Mouse (Mus musculus): ENCODE data around the gene Washc1. TPM values are rescaled to one million over a fixed set of nuclear protein-coding genes. Genes with fewer than 3 reads are reported as not detected.
A peak's percentile ranks its signal among the peaks of the same experiment; 100 is the strongest.

The Washc1 gene
- polyA plus RNA-seq, 1 experiment from 2014 or later, result 40.9 TPM

DNA sequence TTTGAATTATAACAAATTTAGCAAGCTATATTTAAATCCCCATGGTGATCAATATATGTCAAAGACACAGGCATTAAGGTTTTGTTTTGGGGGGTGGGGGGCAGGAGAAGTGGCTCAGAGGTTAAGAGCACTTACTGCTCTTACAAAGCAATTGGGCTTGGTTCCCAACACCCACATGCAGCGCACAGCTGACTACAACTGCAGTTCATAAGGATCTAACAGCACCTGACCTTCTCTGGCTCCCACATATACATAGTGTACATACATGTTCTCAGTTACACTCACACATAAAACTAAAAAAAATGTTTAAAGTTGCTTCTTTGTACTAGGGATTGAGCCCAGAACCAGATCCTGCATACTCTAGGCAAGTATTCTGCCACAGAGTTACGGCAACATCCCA, 20.0 kb upstream of the Washc1 start:
- Histone ChIP-seq H3K27me3 (no peaks in the 10 kb centered on the region), H3K27ac (no peak overlapping the region), H3K4me2 (no peak overlapping the region), H3K4me1 (replicated peaks) (no peaks in the 10 kb centered on the region), H3K4me3 (replicated peaks) (no peak overlapping the region), H3K9ac (replicated peaks) (no peak overlapping the region), H3K36me3 (peaks cover 61% of the 10 kb centered on the region), H3K9me3 (no peaks in the 10 kb centered on the region)
- ATAC-seq (ENCODE audit: insufficient number of reproducible peaks, insufficient read depth, low FRiP score, low TSS enrichment, low read depth), result no peak
- WGBS, result 91% methylated on average over 2 of the region's 2 CpGs

DNA sequence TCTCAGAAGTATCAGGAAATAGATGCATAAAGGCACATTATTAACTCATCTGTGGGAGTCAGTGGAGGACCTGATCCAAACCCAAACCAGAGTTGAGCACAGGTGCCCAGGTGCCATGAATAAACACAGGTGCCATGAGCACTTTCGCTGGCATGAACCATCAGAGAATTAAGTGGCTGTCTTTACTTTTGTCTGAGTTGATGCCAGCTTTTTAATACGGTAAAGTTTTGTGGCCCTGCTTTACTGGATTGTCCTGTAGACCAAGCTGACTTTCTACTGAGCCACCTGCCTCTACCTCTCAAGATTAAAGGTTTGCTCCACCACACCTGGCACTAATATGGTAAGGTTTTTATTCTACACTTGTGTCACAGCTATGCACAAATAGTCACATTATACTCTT, 19.3 kb upstream of the Washc1 start:
- Histone ChIP-seq H3K4me2 (no peak overlapping the region), H3K27ac (no peak overlapping the region), H3K9ac (replicated peaks) (no peak overlapping the region), H3K27me3 (no peaks in the 10 kb centered on the region), H3K4me3 (replicated peaks) (no peak overlapping the region), H3K36me3 (peaks cover 55% of the 10 kb centered on the region), H3K4me1 (replicated peaks) (no peaks in the 10 kb centered on the region), H3K9me3 (no peaks in the 10 kb centered on the region)
- 94% methylated on average over 2 of the region's 2 CpGs for WGBS
- ATAC-seq (ENCODE audit: insufficient number of reproducible peaks, insufficient read depth, low FRiP score, low TSS enrichment, low read depth), result no peak

DNA sequence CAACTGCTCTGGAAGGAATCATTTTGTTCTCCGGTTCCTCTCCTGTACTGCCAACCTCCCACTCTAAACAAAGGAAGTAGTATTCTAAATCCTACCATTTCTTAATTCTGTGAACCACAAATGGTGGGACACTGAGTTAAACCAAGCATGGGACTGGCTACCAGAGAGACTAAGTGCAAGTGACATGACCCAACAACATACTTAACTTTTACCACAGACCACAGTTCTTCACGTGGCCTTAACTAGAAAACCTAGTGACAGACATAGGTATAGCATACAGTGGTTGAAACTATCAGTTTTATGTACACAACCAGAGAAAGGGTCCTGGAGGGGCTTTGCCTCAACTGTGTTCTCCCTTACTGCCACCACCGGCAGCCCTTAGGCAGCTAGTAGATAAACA, 18.7 kb upstream of the Washc1 start:
- H3K9me3 ChIP-seq, result no peaks in the 10 kb centered on the region
- no peaks in the 10 kb centered on the region for H3K4me1 ChIP-seq (replicated peaks)
- H3K27ac ChIP-seq, result no peak overlapping the region
- no peak for ATAC-seq (ENCODE audit: insufficient number of reproducible peaks, insufficient read depth, low FRiP score, low TSS enrichment, low read depth)
- 89% methylated on average over 3 of the region's 3 CpGs for WGBS
- no peaks in the 10 kb centered on the region for H3K27me3 ChIP-seq
- no peak overlapping the region for H3K4me2 ChIP-seq
- H3K36me3 ChIP-seq, result peaks cover 50% of the 10 kb centered on the region
- H3K9ac ChIP-seq (replicated peaks), result no peak overlapping the region
- H3K4me3 ChIP-seq (replicated peaks), result no peak overlapping the region

DNA sequence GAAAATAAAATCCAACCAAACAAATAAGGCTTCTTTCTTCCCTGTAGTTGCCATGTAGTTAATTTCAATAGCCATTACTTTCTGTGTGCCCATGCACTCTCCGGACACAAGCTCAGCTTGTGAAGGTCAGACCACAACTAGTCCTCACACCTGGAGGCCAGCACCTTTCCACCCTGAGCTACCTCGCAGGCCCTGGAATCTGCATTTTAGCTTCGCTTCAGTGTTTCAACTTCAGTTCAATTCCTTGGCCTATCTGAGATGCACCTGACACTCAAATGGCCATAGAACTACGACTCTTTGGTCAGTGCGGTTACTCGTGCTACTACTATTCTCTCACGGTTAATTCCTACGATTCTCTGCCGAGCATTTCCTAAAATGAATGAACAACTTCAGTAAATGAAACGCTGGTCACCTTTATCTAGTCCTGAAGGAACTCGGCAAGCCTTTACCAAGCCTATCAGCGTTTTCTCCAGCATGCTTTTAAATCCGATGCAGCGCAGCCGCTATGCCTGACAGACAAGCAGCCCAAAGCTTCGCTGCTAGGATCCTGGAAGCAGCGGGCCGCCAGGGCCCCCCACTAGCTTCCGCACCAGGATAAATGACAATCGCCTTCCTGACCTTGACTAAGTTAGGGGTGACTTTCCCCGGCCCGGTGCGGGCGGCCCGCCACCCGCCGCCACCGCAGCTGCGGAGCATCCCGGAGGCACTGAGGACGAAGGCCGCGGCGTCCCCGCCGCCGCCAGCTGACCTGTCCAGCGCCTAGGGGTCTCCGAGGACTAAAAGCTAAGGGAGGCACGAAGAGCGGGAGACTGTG, 10.6 kb upstream of the Washc1 start:
- H3K27me3 ChIP-seq, result no peaks in the 10 kb centered on the region
- peaks cover 10% of the 10 kb centered on the region for H3K4me1 ChIP-seq (replicated peaks)
- no peak; the same call in 1 of the 2 replicates for ATAC-seq (ENCODE audit: insufficient number of reproducible peaks, insufficient read depth, low FRiP score, low TSS enrichment, low read depth)
- H3K27ac ChIP-seq, result peak overlapping the region; percentile 90
- no peaks in the 10 kb centered on the region for H3K9me3 ChIP-seq
- 1% methylated on average over 41 of the region's 41 CpGs for WGBS
- H3K36me3 ChIP-seq, result no peaks in the 10 kb centered on the region
- H3K9ac ChIP-seq (replicated peaks), result peak overlapping the region; percentile 93
- peak overlapping the region; percentile 95 for H3K4me3 ChIP-seq (replicated peaks)
- H3K4me2 ChIP-seq, result peak overlapping the region; percentile 81

DNA sequence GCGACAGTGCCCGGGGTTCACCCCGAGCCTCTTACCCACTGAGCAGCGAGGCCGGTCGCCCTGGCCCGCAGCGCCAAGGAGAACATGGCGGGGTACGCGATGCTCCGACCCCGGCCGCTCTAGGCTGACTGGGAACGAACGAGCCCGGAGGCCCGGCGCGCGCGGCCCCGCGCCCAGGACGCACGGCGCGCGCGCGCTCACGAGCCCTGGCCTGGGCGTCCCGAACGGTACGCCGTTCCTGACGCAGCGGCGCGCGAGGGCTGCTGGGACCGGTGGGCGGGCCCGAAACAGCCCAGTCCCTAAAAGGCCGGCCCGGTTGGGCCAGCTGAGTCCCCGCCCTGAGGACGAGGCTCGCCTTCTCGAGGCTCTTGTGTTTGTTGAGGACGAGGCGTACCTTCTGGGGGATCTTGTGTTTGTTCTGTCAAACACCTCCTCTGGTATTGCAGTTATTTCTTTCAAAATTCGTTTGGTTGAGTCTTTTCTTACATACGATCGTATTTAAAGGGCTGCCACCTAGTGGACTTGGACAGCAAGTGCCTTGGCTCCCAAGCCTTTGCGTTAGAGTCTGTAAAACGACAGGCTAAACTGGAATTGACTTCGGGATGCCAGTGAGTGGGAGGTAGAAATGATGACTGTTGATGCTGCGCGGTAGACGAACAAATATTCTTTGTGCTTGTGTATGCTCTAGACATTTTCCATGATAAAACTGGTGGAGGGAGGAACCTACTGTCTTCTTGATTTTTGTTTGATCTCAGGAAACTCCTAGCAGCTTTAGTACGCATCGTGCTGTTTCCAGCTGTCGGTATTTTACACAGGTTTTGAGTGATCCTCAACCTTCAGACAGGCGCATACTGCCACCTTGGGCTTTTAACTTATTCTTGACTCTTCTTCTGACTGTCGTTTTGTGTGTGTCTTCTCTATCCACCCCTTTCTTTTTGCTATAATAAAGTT, 9.7 kb upstream of the Washc1 start, which contains the start of gene Ndufv2:
Ndufv2 (minus strand) TSS at position 180 of the 951 bp plus-strand sequence.
- peak within 1 kb of the TSS; percentile 93 for H3K9ac ChIP-seq (replicated peaks)
- peak within 1 kb of the TSS; percentile 95 for H3K4me3 ChIP-seq (replicated peaks)
- no peaks in the 10 kb centered on the region for H3K36me3 ChIP-seq
- H3K4me2 ChIP-seq, result peak within 1 kb of the TSS; percentile 81
- H3K27ac ChIP-seq, result peak within 1 kb of the TSS; percentile 90
- H3K9me3 ChIP-seq, result no peaks in the 10 kb centered on the region
- peak; percentile 99 for ATAC-seq (ENCODE audit: insufficient number of reproducible peaks, insufficient read depth, low FRiP score, low TSS enrichment, low read depth)
- H3K4me1 ChIP-seq (replicated peaks), result peaks cover 10% of the 10 kb centered on the region
- H3K27me3 ChIP-seq, result no peaks in the 10 kb centered on the region
- WGBS, result 2% methylated on average over 64 of the region's 67 CpGs

DNA sequence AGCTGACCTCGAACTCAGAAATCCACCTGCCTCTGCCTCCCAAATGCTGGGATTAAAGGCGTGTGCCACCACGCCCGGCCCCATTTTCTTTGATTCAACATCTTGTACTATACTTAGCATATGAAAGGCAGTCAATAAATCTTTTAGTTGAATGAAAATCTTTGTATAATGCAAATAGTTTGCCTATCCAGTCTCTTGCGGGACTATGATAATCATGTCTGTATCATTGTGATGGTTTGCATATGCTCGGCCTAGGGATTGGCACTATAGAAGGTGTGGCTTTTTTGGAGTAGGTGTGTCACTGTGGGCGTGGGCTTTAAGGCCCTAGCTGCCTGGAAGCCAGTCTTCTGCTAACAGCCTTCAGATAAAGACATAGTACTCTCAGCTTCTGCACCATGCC, 7.3 kb upstream of the Washc1 start:
- Histone ChIP-seq H3K27ac (no peak overlapping the region), H3K27me3 (no peaks in the 10 kb centered on the region), H3K36me3 (no peaks in the 10 kb centered on the region), H3K4me2 (no peak overlapping the region), H3K9ac (replicated peaks) (no peak overlapping the region), H3K4me1 (replicated peaks) (peaks cover 10% of the 10 kb centered on the region), H3K9me3 (no peaks in the 10 kb centered on the region), H3K4me3 (replicated peaks) (no peak overlapping the region)
- ATAC-seq (ENCODE audit: insufficient number of reproducible peaks, insufficient read depth, low FRiP score, low TSS enrichment, low read depth), result no peak
- WGBS, result 84% methylated on average over 7 of the region's 7 CpGs

DNA sequence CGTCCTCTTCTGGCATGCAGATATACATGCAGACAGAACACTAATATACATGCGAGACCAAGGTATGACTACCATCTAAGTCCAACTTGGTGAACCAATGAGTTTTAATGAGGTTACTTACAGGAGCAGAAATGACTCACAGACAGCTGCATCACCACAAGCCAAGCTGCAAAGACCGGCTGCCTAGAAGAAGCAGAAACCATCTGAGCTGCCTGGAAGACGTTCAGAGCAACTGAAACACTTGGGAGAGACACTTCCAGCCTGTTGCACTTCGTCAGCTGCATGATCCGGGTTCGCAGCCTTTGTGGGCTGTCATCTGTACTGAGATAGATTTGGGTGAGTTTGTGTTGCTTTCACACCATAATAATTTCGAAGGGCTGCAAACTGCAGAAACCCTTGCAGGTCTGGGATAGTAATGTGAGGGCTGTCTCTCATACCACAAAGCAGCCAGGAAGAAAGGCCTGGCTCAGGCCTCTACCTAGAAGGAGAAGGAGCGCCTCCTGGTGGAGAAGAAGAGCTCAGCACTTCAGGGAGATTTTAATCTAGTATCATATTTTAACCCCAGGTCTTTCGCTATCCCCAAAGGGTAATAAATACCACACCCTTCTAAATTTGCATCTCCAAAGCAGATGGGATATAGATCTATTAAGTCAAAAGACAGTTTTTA, 4.6 kb upstream of the Washc1 start:
- no peak for ATAC-seq (ENCODE audit: insufficient number of reproducible peaks, insufficient read depth, low FRiP score, low TSS enrichment, low read depth)
- 55% methylated on average over 10 of the region's 10 CpGs for WGBS
- no peak overlapping the region for H3K9ac ChIP-seq (replicated peaks)
- H3K4me1 ChIP-seq (replicated peaks), result peaks cover 6% of the 10 kb centered on the region; the same call in 1 of the 2 replicates
- H3K4me2 ChIP-seq, result no peak overlapping the region
- no peaks in the 10 kb centered on the region for H3K36me3 ChIP-seq
- no peak overlapping the region for H3K4me3 ChIP-seq (replicated peaks)
- H3K9me3 ChIP-seq, result no peaks in the 10 kb centered on the region
- H3K27ac ChIP-seq, result no peak overlapping the region
- H3K27me3 ChIP-seq, result no peaks in the 10 kb centered on the region

DNA sequence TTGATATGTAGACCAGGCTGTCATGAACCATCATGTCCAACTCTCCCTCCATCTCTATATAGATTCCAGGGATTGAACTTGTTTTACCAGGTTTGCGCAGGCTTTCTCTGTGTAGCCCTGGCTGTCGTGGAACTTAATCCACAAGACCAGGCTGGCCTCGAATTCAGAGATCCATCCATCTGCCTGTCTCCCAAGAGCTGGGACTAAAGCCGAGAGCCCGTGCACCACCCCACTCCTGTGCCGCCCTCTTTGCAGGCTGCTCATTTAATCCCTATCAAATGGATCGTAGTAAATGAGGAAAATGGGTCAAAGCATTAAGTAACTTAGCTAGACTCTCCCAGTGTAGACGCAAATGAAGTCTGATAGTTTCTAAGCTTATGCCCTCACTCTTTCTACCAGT, 3.9 kb upstream of the Washc1 start:
- Histone ChIP-seq H3K36me3 (no peaks in the 10 kb centered on the region), H3K4me1 (replicated peaks) (peaks cover 11% of the 10 kb centered on the region), H3K9ac (replicated peaks) (no peak overlapping the region), H3K27ac (no peak overlapping the region), H3K4me3 (replicated peaks) (no peak overlapping the region), H3K27me3 (no peaks in the 10 kb centered on the region), H3K9me3 (no peaks in the 10 kb centered on the region), H3K4me2 (no peak overlapping the region)
- WGBS, result 67% methylated on average over 8 of the region's 8 CpGs
- no peak for ATAC-seq (ENCODE audit: insufficient number of reproducible peaks, insufficient read depth, low FRiP score, low TSS enrichment, low read depth)

DNA sequence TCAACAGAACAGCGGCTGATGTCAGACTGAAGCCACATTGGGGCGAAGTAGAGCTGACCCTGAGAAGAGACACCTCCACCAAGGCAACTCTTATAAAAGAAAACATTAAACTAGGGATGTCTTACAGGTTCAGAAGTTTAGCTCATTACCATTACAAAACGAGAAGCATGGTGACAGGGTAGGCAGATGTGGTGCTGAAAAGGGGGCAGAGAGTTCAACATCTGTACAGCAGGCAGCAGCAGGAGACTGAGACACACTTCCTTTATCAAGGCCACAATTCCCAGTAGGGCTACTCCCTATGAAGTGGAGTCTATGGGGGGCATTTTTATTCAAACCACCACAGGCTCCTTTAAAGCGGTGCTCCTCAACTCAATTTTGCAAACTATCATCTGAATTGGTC, 3.1 kb upstream of the Washc1 start:
- H3K9me3 ChIP-seq, result no peaks in the 10 kb centered on the region
- H3K4me2 ChIP-seq, result no peak overlapping the region
- H3K36me3 ChIP-seq, result no peaks in the 10 kb centered on the region
- WGBS, result 84% methylated on average over 4 of the region's 4 CpGs
- H3K4me3 ChIP-seq (replicated peaks), result no peak overlapping the region
- no peaks in the 10 kb centered on the region for H3K27me3 ChIP-seq
- peaks cover 14% of the 10 kb centered on the region for H3K4me1 ChIP-seq (replicated peaks)
- H3K9ac ChIP-seq (replicated peaks), result no peak overlapping the region
- H3K27ac ChIP-seq, result no peak overlapping the region
- no peak for ATAC-seq (ENCODE audit: insufficient number of reproducible peaks, insufficient read depth, low FRiP score, low TSS enrichment, low read depth)

DNA sequence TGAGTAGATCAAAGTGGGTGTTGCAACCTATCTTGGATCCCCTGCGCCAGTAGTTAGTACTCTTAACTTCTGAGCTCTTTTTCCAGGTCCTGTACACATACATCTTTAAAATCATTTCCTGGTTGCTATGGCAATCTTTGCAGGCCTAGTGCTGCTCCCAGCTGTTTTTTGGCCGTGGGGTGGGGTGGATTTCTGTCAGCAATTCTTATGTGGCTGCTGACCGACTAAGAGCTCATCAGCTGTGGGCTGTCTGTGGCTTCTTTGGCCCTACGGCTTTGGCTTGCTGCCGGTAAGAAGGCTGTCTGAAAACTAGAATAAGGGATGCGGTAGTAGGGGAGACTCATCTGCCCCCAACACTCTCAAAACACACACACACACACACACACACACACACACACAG, 599 bp upstream of the Washc1 start:
- ATAC-seq (ENCODE audit: insufficient number of reproducible peaks, insufficient read depth, low FRiP score, low TSS enrichment, low read depth), result no peak
- H3K27me3 ChIP-seq, result no peaks in the 10 kb centered on the region
- no peaks in the 10 kb centered on the region for H3K9me3 ChIP-seq
- H3K4me3 ChIP-seq (replicated peaks), result peak overlapping the region; percentile 86
- 48% methylated on average over 6 of the region's 6 CpGs for WGBS
- H3K36me3 ChIP-seq, result peaks cover 23% of the 10 kb centered on the region
- H3K4me1 ChIP-seq (replicated peaks), result peaks cover 14% of the 10 kb centered on the region
- peak overlapping the region; percentile 65 for H3K4me2 ChIP-seq
- no peak overlapping the region for H3K27ac ChIP-seq
- H3K9ac ChIP-seq (replicated peaks), result no peak overlapping the region

DNA sequence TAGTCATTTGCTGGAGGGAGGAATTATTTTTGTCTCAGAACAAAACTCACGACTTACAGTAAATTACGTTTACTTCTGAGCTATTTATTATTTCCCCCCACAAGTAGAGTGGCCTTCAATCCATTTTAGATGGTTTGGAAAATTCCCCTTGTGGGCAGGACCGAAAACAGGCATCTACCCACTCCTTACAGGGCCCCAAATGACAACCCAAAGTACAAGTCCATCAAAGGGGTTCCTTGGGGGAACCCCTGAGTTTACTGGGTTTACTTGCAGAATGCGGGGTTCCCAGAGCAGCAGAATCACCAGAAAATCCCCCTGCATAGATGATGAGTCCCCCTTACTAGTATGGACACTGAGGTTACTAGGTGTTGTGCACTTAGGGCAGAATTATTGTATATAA, 821 bp downstream of the Washc1 start:
- 0 out of 2 replicates have a peak overlapping the region, but pooled peaks have one; percentile 77 for H3K27ac ChIP-seq
- peak overlapping the region; percentile 65 for H3K4me2 ChIP-seq
- peaks cover 37% of the 10 kb centered on the region for H3K36me3 ChIP-seq
- peak overlapping the region; percentile 82 for H3K9ac ChIP-seq (replicated peaks)
- H3K4me3 ChIP-seq (replicated peaks), result peak overlapping the region; percentile 86
- WGBS, result 46% methylated on average over 4 of the region's 4 CpGs
- no peak for ATAC-seq (ENCODE audit: insufficient number of reproducible peaks, insufficient read depth, low FRiP score, low TSS enrichment, low read depth)
- no peaks in the 10 kb centered on the region for H3K27me3 ChIP-seq
- H3K9me3 ChIP-seq, result no peaks in the 10 kb centered on the region
- peaks cover 14% of the 10 kb centered on the region for H3K4me1 ChIP-seq (replicated peaks)
